Mouse (Mus musculus) left cerebral cortex, adult 9 months (tissue): ENCODE data around the gene Rnf123.

Experiments used
- DNase-seq, 2 experiments: peaks; one replicate each; pipeline ENCODE4 v3.0.0; 2022; ENCODE audit warnings: low spot score in 2 of 2

The Rnf123 gene

DNA sequence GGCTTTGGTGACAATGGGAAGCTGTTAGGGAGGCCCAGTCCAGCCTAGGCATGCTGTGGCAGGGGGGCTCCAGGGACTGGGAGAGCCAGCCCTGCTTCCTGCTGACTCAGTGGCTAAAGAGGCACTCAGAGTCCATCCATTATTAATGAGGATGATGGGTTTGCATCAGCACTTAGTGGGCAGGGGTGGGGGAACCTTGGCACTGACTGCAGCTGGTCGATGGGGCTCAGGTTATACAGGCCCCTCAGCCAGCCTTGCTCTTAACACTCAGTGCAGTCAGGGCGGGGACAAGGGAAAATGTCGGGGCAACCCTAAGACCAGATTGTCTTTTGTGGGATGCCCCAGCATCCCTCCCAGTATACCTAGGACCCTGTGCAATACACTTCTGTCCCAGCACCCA is 21.0 kb downstream of the Rnf123 start:
- no peak for DNase-seq

DNA sequence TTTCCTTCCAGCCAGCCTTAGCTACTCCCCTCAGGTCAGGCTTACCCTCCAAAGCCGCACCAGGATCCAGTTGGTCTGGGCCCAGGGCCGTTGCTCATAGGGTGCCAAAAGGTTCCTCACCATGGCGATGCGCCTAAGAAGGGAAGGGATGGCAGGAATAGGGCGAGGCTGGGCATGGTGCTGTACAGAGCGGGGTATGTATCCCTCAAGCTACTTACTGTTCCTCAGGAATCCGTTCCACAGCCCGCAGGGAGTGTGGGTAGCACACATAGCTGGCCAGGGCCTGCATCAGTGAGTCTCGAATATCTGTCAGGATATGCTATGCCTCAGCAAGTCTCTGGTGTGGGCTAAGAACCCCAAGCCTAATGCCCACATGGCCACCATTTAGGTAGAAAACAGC is 24.9 kb downstream of the Rnf123 start:
- no peak for DNase-seq

DNA sequence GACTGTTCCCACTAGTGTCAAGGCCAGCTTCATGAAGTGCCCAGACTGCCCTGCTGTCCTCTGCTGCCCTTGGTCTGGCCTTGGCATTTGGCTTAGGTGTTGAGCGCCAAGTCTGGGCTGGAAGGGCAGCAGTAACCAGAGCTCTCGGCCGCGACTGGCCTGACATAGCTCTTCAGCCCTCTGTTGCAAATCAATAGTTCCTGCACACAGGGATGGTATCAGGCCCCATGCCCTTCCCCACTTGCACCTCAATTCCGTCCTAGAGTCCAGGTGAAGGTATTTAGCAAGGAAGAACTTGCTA is 25.9 kb downstream of the Rnf123 start:
- no peak for DNase-seq

DNA sequence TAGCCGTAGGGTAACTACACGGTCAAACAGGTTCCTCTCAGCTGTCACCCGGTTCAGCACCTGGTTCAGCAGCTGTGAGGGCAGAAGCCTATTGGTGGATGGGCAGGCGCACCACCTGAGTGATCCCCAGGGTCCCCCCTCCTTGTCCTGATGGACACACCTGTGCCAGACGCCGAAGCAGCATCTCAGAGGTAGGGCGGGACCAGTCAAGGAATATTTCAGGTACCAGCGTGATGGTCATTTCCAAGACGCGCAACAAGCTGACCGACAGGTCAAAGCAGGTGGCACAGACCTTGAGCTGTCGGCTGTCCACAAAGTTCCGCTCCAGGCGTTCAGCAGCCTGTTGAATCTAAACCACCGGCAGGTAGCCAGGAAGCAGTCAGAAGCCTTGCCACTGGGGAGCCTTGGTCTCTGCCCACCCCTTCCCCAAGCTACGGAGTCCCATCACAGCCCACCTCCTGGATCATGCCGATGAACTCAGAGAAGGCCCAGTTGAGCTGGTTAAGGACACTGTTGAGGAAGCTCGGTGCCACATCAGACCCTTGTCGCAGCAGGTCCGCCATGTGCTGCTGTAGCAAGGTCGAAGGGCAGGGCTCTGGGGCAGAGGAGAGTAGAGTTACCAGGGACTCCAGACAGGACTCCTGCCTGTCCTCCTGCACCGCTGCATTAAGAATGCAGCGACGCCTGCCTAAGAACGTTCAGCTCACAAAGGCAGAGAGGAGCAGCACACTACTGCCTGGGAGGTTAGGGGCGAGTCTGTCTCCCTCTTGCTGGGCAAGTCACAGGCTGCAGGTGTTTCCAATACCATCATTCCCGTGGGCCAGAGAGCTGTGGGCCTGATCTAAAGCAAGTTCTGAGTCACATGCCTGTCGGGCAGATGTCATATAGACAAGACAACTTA is 26.5 kb downstream of the Rnf123 start:
- no peak for DNase-seq

DNA sequence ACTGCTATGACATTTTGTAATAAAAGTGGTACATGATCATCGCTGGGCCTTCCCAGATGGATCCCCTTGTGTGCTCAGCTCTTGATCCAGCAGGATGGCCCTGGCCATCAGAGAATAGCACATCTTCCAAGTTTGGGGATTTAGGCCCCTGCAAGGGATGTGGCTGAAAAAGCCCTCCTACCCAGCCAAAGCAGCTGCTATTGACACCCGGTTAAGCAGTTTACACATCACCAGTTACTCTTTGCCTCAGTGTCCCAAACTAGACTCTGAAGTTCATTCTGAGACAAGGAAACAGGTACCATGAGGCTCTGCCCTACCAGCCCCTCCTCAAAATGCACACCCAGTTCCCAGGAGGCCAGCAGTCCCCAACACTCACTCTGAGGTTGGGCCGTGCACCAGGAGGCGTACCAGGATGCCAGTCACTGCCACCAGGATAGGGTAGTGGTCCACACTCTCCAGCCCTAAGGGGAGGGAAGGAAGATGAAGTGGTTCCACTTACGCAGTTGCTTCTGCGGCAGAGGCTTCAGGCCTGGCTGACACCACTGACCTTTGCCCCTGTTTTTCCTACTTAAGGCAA is 27.4 kb downstream of the Rnf123 start:
- no peak for DNase-seq

DNA sequence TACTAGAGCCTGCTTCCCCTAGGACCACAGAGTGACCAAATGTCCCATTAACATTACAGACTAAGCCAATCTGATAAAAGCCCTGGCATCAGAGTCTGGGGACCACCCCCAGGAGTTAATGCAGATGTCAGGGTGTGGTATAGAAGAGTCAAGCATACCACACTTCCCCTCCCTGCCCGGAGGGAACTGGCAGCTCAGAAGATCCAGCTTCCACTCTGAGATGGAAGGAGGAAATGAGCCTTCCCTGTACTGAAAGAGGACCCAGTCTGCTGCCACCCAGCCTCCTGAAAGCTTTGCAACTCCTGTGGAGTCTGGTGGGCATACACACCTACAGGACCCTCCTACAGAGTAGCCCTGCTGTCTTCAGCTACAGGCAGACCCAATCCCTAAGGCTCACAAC is 28.1 kb downstream of the Rnf123 start:
- DNase-seq: no peak

DNA sequence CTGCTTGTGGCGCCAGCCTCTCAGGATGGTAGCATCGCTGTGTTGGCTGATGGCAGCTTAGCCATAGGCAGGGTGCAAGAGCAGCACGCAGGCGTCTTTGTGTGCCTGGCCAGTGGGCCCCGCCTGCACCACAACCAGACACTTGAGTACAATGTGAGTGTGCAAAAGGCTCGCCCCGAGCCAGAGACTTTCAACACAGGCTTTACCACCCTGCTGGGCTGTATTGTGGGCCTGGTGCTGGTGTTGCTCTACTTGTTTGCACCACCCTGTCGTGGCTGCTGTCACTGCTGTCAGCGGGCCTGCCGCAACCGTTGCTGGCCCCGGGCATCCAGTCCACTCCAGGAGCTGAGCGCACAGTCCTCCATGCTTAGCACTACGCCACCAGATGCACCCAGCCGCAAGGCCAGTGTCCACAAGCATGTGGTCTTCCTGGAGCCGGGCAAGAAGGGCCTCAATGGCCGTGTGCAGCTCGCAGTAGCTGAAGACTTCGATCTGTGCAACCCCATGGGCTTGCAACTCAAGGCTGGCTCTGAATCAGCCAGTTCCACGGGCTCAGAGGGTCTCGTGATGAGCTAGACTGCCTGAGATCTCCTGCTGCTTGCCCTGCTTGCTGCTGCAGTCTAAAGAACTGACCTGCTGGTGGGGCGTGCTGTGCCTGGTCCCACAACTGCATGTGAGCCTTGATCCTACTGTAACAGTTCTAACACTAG is 28.7 kb downstream of the Rnf123 start:
- DNase-seq: no peak

DNA sequence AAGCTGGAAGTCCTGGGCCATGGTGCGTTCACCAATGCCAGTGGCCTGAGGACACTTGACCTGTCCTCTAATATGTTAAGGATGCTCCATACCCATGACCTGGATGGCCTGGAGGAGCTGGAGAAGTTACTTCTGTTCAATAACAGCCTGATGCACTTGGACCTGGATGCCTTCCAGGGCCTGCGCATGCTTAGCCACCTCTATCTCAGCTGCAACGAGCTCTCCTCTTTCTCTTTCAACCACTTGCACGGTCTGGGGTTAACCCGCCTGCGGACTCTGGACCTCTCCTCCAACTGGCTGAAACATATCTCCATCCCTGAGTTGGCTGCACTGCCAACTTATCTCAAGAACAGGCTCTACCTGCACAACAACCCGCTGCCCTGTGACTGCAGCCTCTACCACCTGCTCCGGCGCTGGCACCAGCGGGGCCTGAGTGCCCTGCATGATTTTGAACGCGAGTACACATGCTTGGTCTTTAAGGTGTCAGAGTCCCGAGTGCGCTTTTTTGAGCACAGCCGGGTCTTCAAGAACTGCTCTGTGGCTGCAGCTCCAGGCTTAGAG is 29.4 kb downstream of the Rnf123 start:
- no peak for DNase-seq

DNA sequence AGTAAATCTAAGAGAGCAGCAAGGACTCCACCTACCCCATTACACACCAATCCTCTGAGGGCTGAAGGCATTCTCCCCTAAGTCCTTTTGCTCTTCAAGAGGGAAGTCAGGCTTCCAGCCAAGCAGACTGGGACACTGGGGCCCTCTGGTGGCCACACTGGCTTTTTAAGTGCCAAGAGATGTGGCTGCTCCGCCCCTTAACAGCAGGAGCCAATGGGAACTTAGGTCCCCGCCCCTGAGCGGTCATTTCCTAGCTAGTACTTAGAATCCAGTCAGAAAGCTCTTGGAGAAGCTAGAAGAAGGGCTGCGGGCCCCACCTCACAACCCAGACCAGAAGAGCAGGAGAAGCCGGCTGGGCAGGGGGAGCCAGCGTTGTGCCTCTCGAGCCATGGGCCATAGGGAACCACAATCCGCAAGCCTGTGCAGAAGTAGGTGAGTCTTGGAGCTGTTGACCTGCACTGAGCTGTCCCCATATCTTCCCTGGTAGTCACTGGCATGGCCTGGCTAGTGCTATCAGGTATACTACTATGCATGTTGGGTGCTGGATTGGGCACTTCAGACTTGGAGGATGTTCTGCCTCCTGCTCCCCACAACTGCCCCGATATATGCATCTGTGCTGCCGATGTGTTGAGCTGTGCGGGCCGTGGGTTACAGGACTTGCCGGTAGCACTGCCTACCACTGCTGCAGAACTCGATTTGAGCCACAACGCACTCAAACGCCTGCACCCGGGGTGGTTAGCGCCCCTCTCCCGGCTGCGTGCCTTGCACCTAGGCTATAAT is 30.1 kb downstream of the Rnf123 start, which contains the start of gene Amigo3:
Amigo3 (plus strand) TSS at position 275 of the 780 bp plus-strand sequence.
- DNase-seq: peak; percentile 90 to 99

DNA sequence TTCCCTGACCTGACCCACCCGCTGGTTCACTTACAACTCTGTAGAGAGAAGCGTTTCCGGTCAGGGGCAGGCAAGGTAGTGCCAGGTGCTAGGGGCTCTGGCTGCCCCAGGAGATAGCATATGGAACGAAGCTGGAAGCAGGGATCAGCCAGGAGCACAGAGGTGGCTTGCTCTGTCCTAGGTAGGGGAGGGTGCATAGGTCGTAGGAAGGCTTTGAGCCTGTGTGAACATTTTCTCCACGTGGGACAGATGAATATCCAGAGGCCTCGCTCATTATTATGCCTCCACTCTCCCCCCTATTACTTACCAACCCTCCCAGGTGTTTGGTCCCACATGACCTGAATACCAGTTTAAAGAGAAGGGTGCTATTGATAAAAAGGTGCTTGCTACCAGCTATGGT is 30.7 kb downstream of the Rnf123 start:
- DNase-seq: no peak

DNA sequence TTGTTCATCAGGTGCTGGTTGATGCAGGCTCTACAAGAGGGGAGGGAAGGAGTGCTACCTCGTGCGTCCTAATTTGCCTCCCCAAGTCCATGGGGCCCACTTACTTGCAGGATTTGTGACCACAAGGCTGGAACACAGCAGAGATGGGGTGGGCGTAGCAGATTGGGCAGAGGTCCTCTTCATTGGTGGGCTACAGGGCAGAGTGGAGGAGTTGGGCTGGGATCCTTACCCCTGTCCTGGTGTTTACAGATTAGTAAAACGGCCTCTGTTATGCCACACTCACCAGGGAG is 31.3 kb downstream of the Rnf123 start:
- DNase-seq: no peak

DNA sequence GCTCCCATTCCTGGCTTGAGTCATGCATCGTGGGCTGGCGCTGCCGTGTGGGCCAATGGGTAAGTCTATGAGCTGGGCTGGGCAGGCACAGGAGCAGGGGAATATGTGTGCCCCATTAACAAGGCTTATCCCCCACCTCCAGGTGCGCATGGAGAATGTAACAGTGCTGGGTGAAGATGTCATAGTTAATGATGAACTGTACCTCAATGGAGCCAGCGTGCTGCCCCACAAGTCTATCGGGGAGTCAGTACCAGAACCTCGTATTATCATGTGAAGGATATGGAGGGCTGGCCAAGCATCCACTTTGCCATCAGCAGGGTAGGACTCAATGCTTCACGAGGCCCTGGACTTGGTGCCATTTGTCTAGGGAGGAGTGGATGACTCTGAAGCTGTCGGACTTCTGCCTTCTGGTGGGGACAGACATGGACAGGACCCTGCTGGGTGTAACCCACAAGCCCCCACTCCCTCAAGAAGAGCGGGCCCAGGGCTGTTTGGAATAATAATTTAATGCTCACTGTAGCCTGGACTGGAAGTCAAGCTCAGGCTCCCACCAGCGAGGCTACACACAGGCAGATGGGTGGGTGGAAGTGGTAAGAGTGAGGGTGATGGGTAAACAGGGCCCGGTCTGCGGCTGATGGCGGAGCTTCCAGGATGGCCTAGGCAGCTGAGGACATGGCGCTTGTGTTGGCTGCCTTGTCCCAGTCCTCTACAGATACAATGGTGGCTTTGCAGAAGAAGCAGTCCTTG is 31.8 kb downstream of the Rnf123 start:
- DNase-seq: no peak

DNA sequence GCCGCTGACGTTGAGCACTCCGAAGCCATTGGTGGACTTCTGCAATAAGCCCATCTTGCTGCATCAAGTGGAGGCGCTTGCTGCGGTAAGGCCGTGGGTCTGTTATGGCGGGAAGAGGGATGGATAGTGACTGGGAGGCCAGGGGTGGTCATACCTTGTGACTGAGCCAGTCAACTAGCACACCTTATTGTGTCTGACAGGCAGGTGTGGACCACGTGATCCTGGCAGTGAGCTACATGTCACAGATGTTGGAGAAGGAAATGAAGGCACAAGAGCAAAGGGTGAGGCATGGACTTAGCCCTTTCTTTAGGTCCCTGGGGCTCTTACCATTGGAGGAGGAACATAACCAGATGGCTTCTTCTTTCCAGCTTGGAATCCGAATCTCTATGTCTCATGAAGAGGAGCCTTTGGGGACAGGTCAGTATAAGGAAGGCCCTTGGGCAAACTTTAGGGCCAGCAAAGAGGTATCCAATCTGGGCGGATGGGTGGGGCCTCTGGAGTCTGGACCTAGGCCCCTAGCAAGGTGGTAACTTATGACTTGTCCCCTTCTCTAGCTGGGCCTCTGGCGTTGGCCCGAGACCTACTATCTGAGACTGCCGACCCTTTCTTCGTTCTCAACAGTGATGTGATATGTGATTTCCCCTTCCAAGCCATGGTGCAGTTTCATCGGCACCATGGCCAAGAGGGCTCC is 33.4 kb downstream of the Rnf123 start:
- DNase-seq: no peak

DNA sequence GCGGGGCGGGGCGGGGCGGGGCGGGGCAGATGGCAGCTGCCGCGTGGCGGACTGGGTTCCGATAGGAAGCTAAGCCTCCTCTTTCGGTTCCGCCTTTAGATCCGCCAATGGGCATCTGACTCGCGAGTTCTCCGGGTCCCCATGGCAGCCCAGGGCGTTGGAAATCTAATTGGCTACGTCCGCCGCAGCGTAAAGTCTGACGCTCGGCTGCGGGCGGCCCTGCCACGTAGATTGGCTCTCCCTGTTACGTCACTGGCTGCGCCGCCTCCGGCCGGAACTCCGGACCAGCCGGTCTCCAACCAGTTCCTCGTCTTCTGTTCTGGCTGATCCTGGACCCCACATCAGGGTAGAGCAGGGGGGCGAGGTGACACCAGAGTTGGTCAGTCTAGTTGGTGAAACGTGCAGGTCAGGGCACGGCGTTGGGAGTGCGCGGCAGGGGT is 34.1 kb downstream of the Rnf123 start, which contains the start of gene Gmppb:
Gmppb (plus strand) TSS at position 227 of the 440 bp plus-strand sequence.
- peak; percentile 93 to 97 for DNase-seq

DNA sequence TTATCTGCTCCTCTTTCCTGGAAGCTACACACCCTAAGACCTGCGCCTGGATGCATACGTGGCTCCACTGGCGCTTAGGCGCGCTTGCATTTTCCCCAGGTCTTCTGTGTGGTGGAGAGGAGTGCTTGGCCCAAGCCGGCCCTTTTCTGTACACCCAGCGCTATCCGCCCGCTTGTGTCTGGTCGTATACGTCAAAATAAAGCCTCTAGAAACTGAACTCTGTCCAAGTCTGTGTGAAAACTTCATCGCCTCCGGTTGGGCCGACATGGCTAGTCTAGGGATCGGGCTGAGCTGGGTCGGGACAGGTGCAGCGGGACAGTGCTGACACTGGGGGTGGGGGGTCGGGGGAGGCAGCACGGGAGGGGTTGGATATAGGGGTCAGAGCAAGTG is 34.6 kb downstream of the Rnf123 start:
- DNase-seq: no peak

DNA sequence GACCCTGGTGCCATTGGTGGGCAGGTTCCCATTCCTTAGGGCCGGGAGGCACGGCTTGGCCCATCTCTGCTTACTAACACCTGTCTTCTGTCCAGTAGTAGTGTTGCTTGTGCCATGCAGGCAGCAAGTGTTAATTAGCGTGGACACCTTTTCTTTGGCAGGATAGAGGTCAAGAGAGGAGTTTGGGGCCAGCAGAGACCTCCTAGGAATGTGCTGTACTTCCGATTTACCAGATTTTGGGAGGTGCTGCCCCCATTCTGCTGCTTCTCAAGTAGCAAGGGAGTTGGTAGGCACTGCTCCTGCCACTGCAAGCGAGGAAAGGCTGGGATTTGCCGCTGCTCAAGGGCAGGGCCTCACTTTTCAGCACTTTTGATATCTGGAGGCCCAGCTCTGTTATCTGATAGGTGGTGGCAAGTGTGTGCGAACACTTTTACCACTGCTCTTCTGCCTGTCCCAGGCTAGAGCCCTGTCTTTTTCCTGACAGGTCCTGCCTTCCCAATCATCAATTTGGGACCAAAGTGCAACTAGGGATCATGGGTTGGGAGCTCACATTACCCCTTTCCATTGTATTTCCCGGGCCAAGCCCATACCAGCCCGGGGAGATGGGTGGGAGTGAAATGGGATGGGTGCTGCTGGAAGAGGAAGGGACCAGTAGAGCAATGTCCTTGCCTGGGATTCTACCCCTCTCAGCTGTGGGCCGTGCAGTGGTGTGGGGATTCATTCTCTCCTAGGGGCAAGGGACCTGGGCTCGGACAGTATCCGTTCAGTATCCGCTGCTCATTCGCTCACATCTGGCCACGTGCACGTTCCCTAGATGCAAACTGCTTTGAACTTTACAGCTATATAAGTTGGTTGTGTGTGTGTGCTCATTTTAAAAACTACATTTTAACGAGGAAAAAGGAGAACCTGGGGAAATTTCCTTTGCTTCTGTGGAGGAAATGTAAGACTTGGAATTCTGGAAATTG is 35.3 kb downstream of the Rnf123 start:
- DNase-seq: no peak

DNA sequence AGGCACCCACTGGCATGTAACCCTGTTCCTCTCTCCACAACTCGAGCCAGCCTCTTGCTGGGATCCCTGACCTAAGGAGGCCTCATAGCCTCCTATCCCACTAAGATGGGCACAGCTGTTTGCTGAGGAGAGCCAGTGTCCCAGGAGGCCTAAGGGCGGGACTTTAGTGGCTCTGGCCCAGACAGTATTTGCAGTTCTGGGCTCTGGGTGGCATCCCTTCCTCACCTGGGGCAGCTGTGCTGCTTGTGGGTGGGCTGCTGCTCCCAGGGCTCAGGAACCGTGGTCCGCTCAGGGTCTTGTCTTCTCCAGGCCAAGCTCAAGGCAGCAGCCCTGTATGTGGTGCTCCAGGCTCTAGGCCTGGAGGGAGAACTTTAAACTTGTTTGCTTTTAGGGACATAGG is 36.6 kb downstream of the Rnf123 start:
- DNase-seq: no peak

DNA sequence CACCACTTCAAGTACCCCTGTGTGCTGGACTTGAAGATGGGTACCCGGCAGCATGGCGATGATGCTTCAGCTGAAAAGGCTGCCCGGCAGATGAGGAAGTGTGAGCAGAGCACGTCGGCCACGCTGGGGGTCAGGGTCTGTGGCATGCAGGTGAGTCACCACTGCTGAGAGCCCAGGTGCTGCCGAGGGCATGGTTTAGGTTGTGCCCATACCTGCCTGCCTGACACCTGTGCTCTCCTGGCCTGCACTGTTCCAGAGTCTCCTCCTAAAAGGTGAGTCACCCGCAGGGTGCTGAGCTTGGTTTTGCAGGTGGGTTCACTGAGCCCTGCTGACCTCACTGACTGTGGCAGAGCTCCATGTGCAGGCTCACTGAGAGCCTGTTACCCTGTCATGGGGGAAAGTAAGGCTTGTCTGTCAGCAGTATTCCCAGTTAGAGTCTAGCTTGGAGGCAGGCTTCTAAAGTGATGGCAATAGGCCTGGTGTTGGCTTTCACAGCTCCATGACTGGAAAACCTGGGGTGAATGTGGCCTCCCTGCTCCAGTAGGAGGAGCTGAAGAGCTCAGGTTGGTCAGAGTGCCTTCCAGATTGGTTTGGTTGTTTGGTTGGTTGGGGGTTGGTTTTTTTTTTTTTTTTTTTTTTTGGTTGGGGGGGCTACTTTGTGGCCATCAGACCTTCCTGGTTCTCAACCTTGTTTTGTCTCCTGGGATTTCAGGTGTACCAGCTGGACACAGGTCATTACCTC is 38.2 kb downstream of the Rnf123 start:
- no peak for DNase-seq
